Mouse (Mus musculus): ENCODE results near the gene Mov10.

DNA sequence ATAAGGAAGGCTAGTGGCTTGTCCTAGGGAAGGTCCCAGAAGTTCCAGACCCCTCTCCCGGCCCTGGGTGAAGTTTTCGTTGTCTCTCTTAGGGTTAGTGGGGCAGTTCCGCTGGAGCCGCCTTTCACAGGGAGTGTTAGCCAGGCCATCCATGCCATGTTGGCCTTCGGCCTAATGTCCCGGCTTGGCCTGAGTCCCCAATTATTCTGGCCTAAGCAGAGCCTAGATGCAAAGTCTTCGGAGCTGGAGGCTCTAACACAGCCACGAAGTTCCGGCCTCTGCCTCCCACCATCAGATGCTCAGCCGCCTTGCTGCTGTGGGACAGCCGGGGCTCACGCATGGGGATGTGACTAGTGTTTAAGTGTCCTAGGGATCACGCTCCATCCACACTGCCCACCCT lies 28.5 kb downstream of the Mov10 start:
- TF ChIP-seq POLR2A (IDR thresholded peaks at IDR 0.05; ENCODE audit: control insufficient read depth, extremely low read depth, insufficient read depth, low read length, poor library complexity), result no peak
- no peak for TF ChIP-seq CTCF (IDR thresholded peaks at IDR 0.05; ENCODE audit: borderline replicate concordance, control insufficient read depth, extremely low read depth, insufficient read depth, low read length, poor library complexity)
